ENCODE assay signal across 10 mouse cellular contexts in the genomic region with DNA sequence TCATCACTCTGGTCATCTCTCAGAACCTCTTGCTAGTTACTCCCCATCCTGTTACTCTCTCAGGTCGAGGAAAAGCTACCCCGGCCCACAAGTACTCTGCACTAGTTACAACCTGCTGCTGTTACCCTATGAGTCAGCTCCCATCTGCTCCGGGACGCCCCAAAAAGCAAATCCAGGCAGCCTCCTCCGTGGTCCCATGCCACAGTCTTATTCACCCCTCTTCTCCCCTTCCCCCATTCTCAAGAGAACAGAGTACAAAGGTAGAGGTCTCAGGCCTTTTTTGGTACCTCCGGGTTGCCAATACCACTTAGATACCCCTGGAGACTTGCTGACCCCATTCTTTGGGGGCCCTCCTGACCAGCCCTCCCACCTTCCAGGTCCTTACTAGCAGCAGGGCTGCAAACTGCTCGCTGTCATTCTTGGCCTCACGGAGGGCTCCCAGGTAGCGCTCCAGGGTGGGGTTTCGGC. TPM values are rescaled to one million over a fixed set of nuclear protein-coding genes. Genes with fewer than 3 reads are reported as not detected.
A peak's percentile ranks its signal among the peaks of the same experiment; 100 is the strongest.
DNase-seq lines count a peak whose midpoint lies in the region; ATAC-seq and TF ChIP-seq lines count a peak whose summit lies in the region.
"Had no signal": no experiment of that assay in that cellular context is flagged by ENCODE, and none has a peak within 500 bp of the region (broad histone marks: within the 10 kb centered on the region; RNA-seq: fewer than 3 reads in every experiment).

No protein-coding gene starts in this region.

- DNase-seq in kidney, postnatal 14 days, result no peak
- DNase-seq in brain, adult 2 months (ENCODE audit: low read depth, low spot score), result peak; percentile 84
- no peak for DNase-seq in liver, embryonic 14.5 days (ENCODE audit: low read depth in 3 of 3, low spot score in 3 of 3)
- no peak for DNase-seq in gastrocnemius, adult 18-20 months (ENCODE audit: low spot score)
- DNase-seq in spleen, postnatal 14 days (ENCODE audit: low spot score in 2 of 2), result no peak

- peaks cover 6% of the 10 kb centered on the region for H3K4me1 ChIP-seq in kidney, embryonic 14.5 days (ENCODE audit: control insufficient read depth, insufficient read depth, low read length)
- H3K4me1 ChIP-seq in forebrain, embryonic 15.5 days, result peaks cover 62% of the 10 kb centered on the region
- H3K4me1 ChIP-seq in liver, embryonic 14.5 days (replicated peaks; ENCODE audit: control insufficient read depth in 2 of 2, insufficient read depth in 2 of 2, low read length in 1 of 2), result peaks cover 0 to 7% of the 10 kb centered on the region in 2 experiments

- H3K4me3 ChIP-seq in kidney, embryonic 14.5 days (ENCODE audit: low read length), result peak overlapping the region; percentile 89; the same call in 1 of the 2 replicates
- H3K4me3 ChIP-seq in forebrain, embryonic 15.5 days, result peak overlapping the region; percentile 99
- H3K4me3 ChIP-seq in liver, embryonic 14.5 days (ENCODE audit: insufficient read depth in 1 of 2, low read depth in 2 of 2, low read length in 2 of 2), result no peak overlapping the region

- 65% methylated on average over 10 of the region's 10 CpGs for WGBS in kidney, embryonic 14.5 days
- WGBS in forebrain, embryonic 15.5 days, result 49% methylated on average over 10 of the region's 10 CpGs
- 74% methylated on average over 10 of the region's 10 CpGs for WGBS in liver, embryonic 14.5 days (ENCODE audit: insufficient replicate concordance)

- ATAC-seq in kidney, embryonic 14.5 days (ENCODE audit: low FRiP score, low TSS enrichment), result no peak
- no peak for ATAC-seq in forebrain, embryonic 15.5 days (replicated peaks)
- ATAC-seq in liver, embryonic 14.5 days (ENCODE audit: insufficient read depth), result no peak
- no peak for ATAC-seq in erythroid progenitor cell, adult 5-6 weeks (replicated peaks; ENCODE audit: low FRiP score, poor library complexity, severe bottlenecking)
- ATAC-seq: Patski had no signal

- peaks cover 34% of the 10 kb centered on the region for H3K36me3 ChIP-seq in kidney, embryonic 14.5 days (ENCODE audit: control insufficient read depth, insufficient read depth, low read length)
- H3K36me3 ChIP-seq in forebrain, embryonic 15.5 days, result peaks cover 24% of the 10 kb centered on the region
- no peaks in the 10 kb centered on the region; the same call in 1 of the 2 replicates for H3K36me3 ChIP-seq in liver, embryonic 14.5 days (replicated peaks; ENCODE audit: control insufficient read depth, insufficient read depth, low read depth)

- no peaks in the 10 kb centered on the region for H3K27me3 ChIP-seq in kidney, embryonic 14.5 days (ENCODE audit: control insufficient read depth, insufficient read depth, low read length)
- no peaks in the 10 kb centered on the region for H3K27me3 ChIP-seq in forebrain, embryonic 15.5 days
- no peaks in the 10 kb centered on the region for H3K27me3 ChIP-seq in liver, embryonic 14.5 days (ENCODE audit: control insufficient read depth, insufficient read depth, low read length)
- H3K27me3 ChIP-seq: Patski had no signal

- H3K9ac ChIP-seq in kidney, embryonic 14.5 days (ENCODE audit: low read depth, low read length), result 0 out of 2 replicates have a peak overlapping the region, but pooled peaks have one; percentile 12
- peak overlapping the region; percentile 98 for H3K9ac ChIP-seq in forebrain, embryonic 15.5 days (replicated peaks)
- H3K9ac ChIP-seq in liver, embryonic 14.5 days (replicated peaks), result no peak overlapping the region

- no peak for TF ChIP-seq CTCF in liver, embryonic 14.5 days (IDR thresholded peaks at IDR 0.05; ENCODE audit: low read depth)

- H3K4me2 ChIP-seq in kidney, embryonic 14.5 days (replicated peaks; ENCODE audit: low read depth, low read length), result peak overlapping the region; percentile 97
- H3K4me2 ChIP-seq in forebrain, embryonic 15.5 days (replicated peaks), result peak overlapping the region; percentile 94
- peak overlapping the region; percentile 92 for H3K4me2 ChIP-seq in liver, embryonic 14.5 days (ENCODE audit: low read depth)

- H3K27ac ChIP-seq in kidney, embryonic 14.5 days (ENCODE audit: low read depth, low read length), result no peak overlapping the region
- no peak overlapping the region for H3K27ac ChIP-seq in forebrain, embryonic 15.5 days (replicated peaks)
- no peak overlapping the region for H3K27ac ChIP-seq in liver, embryonic 14.5 days

- no peak for TF ChIP-seq EP300 in liver, embryonic 14.5 days (IDR thresholded peaks at IDR 0.05; ENCODE audit: low read depth)

- H3K9me3 ChIP-seq in kidney, embryonic 14.5 days (ENCODE audit: control insufficient read depth, low read length), result no peaks in the 10 kb centered on the region
- no peaks in the 10 kb centered on the region for H3K9me3 ChIP-seq in forebrain, embryonic 15.5 days
- H3K9me3 ChIP-seq in liver, embryonic 14.5 days (ENCODE audit: control insufficient read depth, low read length), result no peaks in the 10 kb centered on the region

RNA-seq across cellular contexts. Expression of a gene that starts 1.6 kb away (rescaled TPM):
- polyA plus RNA-seq in kidney, embryonic 14.5 days (2014; fragmentation: Nextera tagmentation; extraction: Ambion mirVana), result 15.0 and 24.7 TPM in 2 replicates
- polyA plus RNA-seq in forebrain, embryonic 15.5 days (2015; fragmentation: Nextera tagmentation; extraction: Ambion mirVana), result 95.0 and 102 TPM in 2 replicates
- polyA plus RNA-seq in liver, embryonic 14.5 days (2012; rRNA removed), result 5.5 and 5.7 TPM in 2 replicates
- 5.1 and 5.9 TPM in 2 replicates for polyA plus RNA-seq in liver, embryonic 14.5 days (2014; fragmentation: Nextera tagmentation; extraction: Ambion mirVana)
- total RNA-seq in erythroid progenitor cell, adult 5-6 weeks (2015; ENCODE audit: low replicate concordance), result 1.1 and 1.3 TPM in 2 replicates
- total RNA-seq in erythroid progenitor cell, adult 5-6 weeks (2017; ENCODE audit: low replicate concordance), result 1.0 and 3.0 TPM in 2 replicates
- total RNA-seq in gastrocnemius, adult 18-20 months (2021), result 10 to 100 TPM; 12.4 to 13.3 TPM

RNA-seq across cellular contexts. Expression of a gene that starts 1.8 kb away (rescaled TPM):
- 19.3 and 23.4 TPM in 2 replicates for polyA plus RNA-seq in kidney, embryonic 14.5 days (2014; fragmentation: Nextera tagmentation; extraction: Ambion mirVana)
- polyA plus RNA-seq in forebrain, embryonic 15.5 days (2015; fragmentation: Nextera tagmentation; extraction: Ambion mirVana), result 32.2 and 35.4 TPM in 2 replicates
- 4.7 and 5.9 TPM in 2 replicates for polyA plus RNA-seq in liver, embryonic 14.5 days (2012; rRNA removed)
- polyA plus RNA-seq in liver, embryonic 14.5 days (2014; fragmentation: Nextera tagmentation; extraction: Ambion mirVana), result 6.0 and 7.5 TPM in 2 replicates
- total RNA-seq in erythroid progenitor cell, adult 5-6 weeks (2015; ENCODE audit: low replicate concordance), result 11.3 and 24.5 TPM in 2 replicates
- total RNA-seq in erythroid progenitor cell, adult 5-6 weeks (2017; ENCODE audit: low replicate concordance), result 3.8 and 8.0 TPM in 2 replicates
- 10 to 100 TPM; 23.6 to 25.5 TPM for total RNA-seq in gastrocnemius, adult 18-20 months (2021)

RNA-seq across cellular contexts. Expression of a gene that starts 15.6 kb away (rescaled TPM):
- polyA plus RNA-seq in kidney, embryonic 14.5 days (2014; fragmentation: Nextera tagmentation; extraction: Ambion mirVana), result not detected in 2 replicates
- 0.78 and 1.0 TPM in 2 replicates for polyA plus RNA-seq in forebrain, embryonic 15.5 days (2015; fragmentation: Nextera tagmentation; extraction: Ambion mirVana)
- not detected in 2 replicates for polyA plus RNA-seq in liver, embryonic 14.5 days (2012; rRNA removed)
- polyA plus RNA-seq in liver, embryonic 14.5 days (2014; fragmentation: Nextera tagmentation; extraction: Ambion mirVana), result not detected in 2 replicates
- not detected in 2 replicates for total RNA-seq in erythroid progenitor cell, adult 5-6 weeks (2015; ENCODE audit: low replicate concordance)
- not detected in 2 replicates for total RNA-seq in erythroid progenitor cell, adult 5-6 weeks (2017; ENCODE audit: low replicate concordance)
- not detected for total RNA-seq in gastrocnemius, adult 18-20 months (2021)
- total RNA-seq: left cerebral cortex, postnatal 36 days had no signal
- polyA plus RNA-seq: Patski had no signal

Comparison
In these comparisons a context has a peak if more than half of its experiments do, and no peak if none do; other contexts are left out.
1. H3K4me3 ChIP-seq: peak in kidney, embryonic 14.5 days (single experiment) and forebrain, embryonic 15.5 days (single experiment); none in liver, embryonic 14.5 days (0 of 2).
2. Peak in every context shown above with its lines, with median percentiles within 50 percentile points of each other: H3K4me2 ChIP-seq.